Mouse (Mus musculus): ENCODE results near the gene Gnb2. TPM values are rescaled to one million over a fixed set of nuclear protein-coding genes. Genes with fewer than 3 reads are reported as not detected.

The Gnb2 gene
- polyA plus RNA-seq, 1 experiment, result 1,063 TPM

- H3K4me3 ChIP-seq (replicated peaks; ENCODE audit: extremely low read depth, low read depth, low read length), result no peak overlapping the region
- H3K4me1 ChIP-seq (ENCODE audit: control insufficient read depth, insufficient read depth, low read length), result no peaks in the 10 kb centered on the region
- DNase-seq, result no peak
- 76% methylated on average over 13 of the region's 13 CpGs for WGBS
- TF ChIP-seq CTCF (IDR thresholded peaks at IDR 0.05; ENCODE audit: insufficient read depth, low read length) (no peak), POLR2A (IDR thresholded peaks at IDR 0.05; ENCODE audit: borderline replicate concordance, extremely low read depth, low read depth, low read length) (no peak)
Measured at GRCm38 (mm10) chr5:137524671-137525070, 8.6 kb downstream of the Gnb2 start.

GRCm38 (mm10) chr5:137524251-137524515, 9.1 kb downstream of the Gnb2 start:
- TF ChIP-seq POLR2A (IDR thresholded peaks at IDR 0.05; ENCODE audit: borderline replicate concordance, extremely low read depth, low read depth, low read length), result no peak
- TF ChIP-seq CTCF (IDR thresholded peaks at IDR 0.05; ENCODE audit: insufficient read depth, low read length), result no peak
- H3K4me1 ChIP-seq (ENCODE audit: control insufficient read depth, insufficient read depth, low read length), result no peaks in the 10 kb centered on the region
- no peak overlapping the region for H3K4me3 ChIP-seq (replicated peaks; ENCODE audit: extremely low read depth, low read depth, low read length)
- no peak for DNase-seq
- WGBS, result 90% methylated on average over 8 of the region's 8 CpGs

- no peak for TF ChIP-seq CTCF (IDR thresholded peaks at IDR 0.05; ENCODE audit: insufficient read depth, low read length)
- TF ChIP-seq POLR2A (IDR thresholded peaks at IDR 0.05; ENCODE audit: borderline replicate concordance, extremely low read depth, low read depth, low read length), result no peak
- DNase-seq, result no peak
- Histone ChIP-seq H3K4me1 (ENCODE audit: control insufficient read depth, insufficient read depth, low read length) (no peaks in the 10 kb centered on the region), H3K4me3 (replicated peaks; ENCODE audit: extremely low read depth, low read depth, low read length) (no peak overlapping the region)
- WGBS, result 81% methylated on average over 25 of the region's 25 CpGs
Measured at GRCm38 (mm10) chr5:137523396-137524250, 9.7 kb downstream of the Gnb2 start.

- H3K4me3 ChIP-seq (replicated peaks; ENCODE audit: extremely low read depth, low read depth, low read length), result no peak overlapping the region
- TF ChIP-seq CTCF (IDR thresholded peaks at IDR 0.05; ENCODE audit: insufficient read depth, low read length) (no peak), POLR2A (IDR thresholded peaks at IDR 0.05; ENCODE audit: borderline replicate concordance, extremely low read depth, low read depth, low read length) (no peak)
- no peak for DNase-seq
- H3K4me1 ChIP-seq (ENCODE audit: control insufficient read depth, insufficient read depth, low read length), result no peaks in the 10 kb centered on the region
- 74% methylated on average over 11 of the region's 11 CpGs for WGBS
Measured at GRCm38 (mm10) chr5:137522711-137523110, 10.6 kb downstream of the Gnb2 start.

- Histone ChIP-seq H3K4me3 (replicated peaks; ENCODE audit: extremely low read depth, low read depth, low read length) (no peak overlapping the region), H3K4me1 (ENCODE audit: control insufficient read depth, insufficient read depth, low read length) (no peaks in the 10 kb centered on the region)
- WGBS, result 73% methylated on average over 9 of the region's 9 CpGs
- DNase-seq, result no peak
- TF ChIP-seq POLR2A (IDR thresholded peaks at IDR 0.05; ENCODE audit: borderline replicate concordance, extremely low read depth, low read depth, low read length) (no peak), CTCF (IDR thresholded peaks at IDR 0.05; ENCODE audit: insufficient read depth, low read length) (no peak)
Measured at GRCm38 (mm10) chr5:137521861-137522260, 11.4 kb downstream of the Gnb2 start.

GRCm38 (mm10) chr5:137519691-137520550, 13.4 kb downstream of the Gnb2 start:
- WGBS, result 80% methylated on average over 27 of the region's 27 CpGs
- TF ChIP-seq CTCF (IDR thresholded peaks at IDR 0.05; ENCODE audit: insufficient read depth, low read length) (no peak), POLR2A (IDR thresholded peaks at IDR 0.05; ENCODE audit: borderline replicate concordance, extremely low read depth, low read depth, low read length) (no peak)
- Histone ChIP-seq H3K4me3 (replicated peaks; ENCODE audit: extremely low read depth, low read depth, low read length) (no peak overlapping the region), H3K4me1 (ENCODE audit: control insufficient read depth, insufficient read depth, low read length) (no peaks in the 10 kb centered on the region; the same call in 1 of the 2 replicates)
- DNase-seq, result no peak

- DNase-seq, result no peak
- 74% methylated on average over 5 of the region's 5 CpGs for WGBS
- H3K4me3 ChIP-seq (replicated peaks; ENCODE audit: extremely low read depth, low read depth, low read length), result no peak within 1 kb of the TSS
- H3K4me1 ChIP-seq (ENCODE audit: control insufficient read depth, insufficient read depth, low read length), result peaks cover 10% of the 10 kb centered on the region
- TF ChIP-seq CTCF (IDR thresholded peaks at IDR 0.05; ENCODE audit: insufficient read depth, low read length) (peak; percentile 52), POLR2A (IDR thresholded peaks at IDR 0.05; ENCODE audit: borderline replicate concordance, extremely low read depth, low read depth, low read length) (no peak)
Measured at GRCm38 (mm10) chr5:137518436-137518835, 14.9 kb downstream of the Gnb2 start, which contains the start of gene Gigyf1. Gigyf1 (plus strand) TSS chr5:137518548.

- 78% methylated on average over 3 of the region's 3 CpGs for WGBS
- H3K4me1 ChIP-seq (ENCODE audit: control insufficient read depth, insufficient read depth, low read length), result peaks cover 30% of the 10 kb centered on the region
- TF ChIP-seq CTCF (IDR thresholded peaks at IDR 0.05; ENCODE audit: insufficient read depth, low read length) (no peak), POLR2A (IDR thresholded peaks at IDR 0.05; ENCODE audit: borderline replicate concordance, extremely low read depth, low read depth, low read length) (no peak)
- no peak overlapping the region for H3K4me3 ChIP-seq (replicated peaks; ENCODE audit: extremely low read depth, low read depth, low read length)
- DNase-seq, result no peak
Measured at GRCm38 (mm10) chr5:137514811-137515210, 18.5 kb downstream of the Gnb2 start.

- WGBS, result 66% methylated on average over 12 of the region's 12 CpGs
- TF ChIP-seq POLR2A (IDR thresholded peaks at IDR 0.05; ENCODE audit: borderline replicate concordance, extremely low read depth, low read depth, low read length), result no peak; the same call in 1 of the 2 replicates
- no peak for TF ChIP-seq CTCF (IDR thresholded peaks at IDR 0.05; ENCODE audit: insufficient read depth, low read length)
- no peak overlapping the region for H3K4me3 ChIP-seq (replicated peaks; ENCODE audit: extremely low read depth, low read depth, low read length)
- H3K4me1 ChIP-seq (ENCODE audit: control insufficient read depth, insufficient read depth, low read length), result peaks cover 30% of the 10 kb centered on the region
- DNase-seq, result no peak
Measured at GRCm38 (mm10) chr5:137513951-137514721, 19.2 kb downstream of the Gnb2 start.

Data from lung, adult 2 months (tissue).